Mouse (Mus musculus) limb, embryonic 12.5 days (tissue): ENCODE results near the gene Vmn2r111. TPM values are rescaled to one million over a fixed set of nuclear protein-coding genes. Genes with fewer than 3 reads are reported as not detected.
"Not testable (repeated sequence)": the region's sequence is repeated elsewhere in the genome, so short reads cannot be mapped to it uniquely, and the experiment has no call there.

ENCODE experiments used
- ATAC-seq: fragments of 200-750 bp; cut with Nextera tagmentation; 2 replicates; pipeline ENCODE4 v1.8.0; 2017; ENCODE audit warnings: low read depth, moderate TSS enrichment; ENCODE audit not compliant: insufficient number of reproducible peaks, insufficient read depth, low FRiP score, low TSS enrichment
- H3K27ac ChIP-seq: fragments of 300-500 bp; sonication (generic); 2 replicates; pipeline ENCODE4 v1.5.1; 2016; ENCODE audit warnings: mild to moderate bottlenecking, moderate library complexity
- H3K27me3 ChIP-seq: fragments of 300-500 bp; sonication (generic); 2 replicates; pipeline ENCODE4 v1.6.1; 2016; ENCODE audit warnings: mild to moderate bottlenecking, moderate library complexity
- H3K36me3 ChIP-seq: fragments of 300-500 bp; sonication (generic); 2 replicates; pipeline ENCODE4 v1.6.1; 2016; ENCODE audit warnings: mild to moderate bottlenecking, moderate library complexity
- H3K4me1 ChIP-seq: fragments of 300-500 bp; sonication (generic); replicated peaks from 2 replicates; pipeline ENCODE4 v1.6.1; 2016
- H3K4me2 ChIP-seq: fragments of 300-500 bp; sonication (generic); 2 replicates; pipeline ENCODE4 v1.6.1; 2016; ENCODE audit warnings: mild to moderate bottlenecking, moderate library complexity
- H3K4me3 ChIP-seq: fragments of 300-500 bp; sonication (generic); replicated peaks from 2 replicates; pipeline ENCODE4 v1.5.1; 2016; ENCODE audit warnings: mild to moderate bottlenecking
- H3K9ac ChIP-seq: fragments of 300-500 bp; sonication (generic); replicated peaks from 2 replicates; pipeline ENCODE4 v1.6.1; 2016; ENCODE audit warnings: mild to moderate bottlenecking, moderate library complexity
- H3K9me3 ChIP-seq: fragments of 300-500 bp; sonication (generic); 2 replicates; pipeline ENCODE4 v1.6.1; 2016; ENCODE audit warnings: mild to moderate bottlenecking, moderate library complexity
- WGBS: fragments of 180-500 bp; shearing (Covaris S2); methylation state at CpG from one replicate; pipeline ENCODE4 v1.1.7; 2016; 5-methylcytosine and 5-hydroxymethylcytosine counted together
- polyA plus RNA-seq: library from polyadenylated mRNA; unstranded; fragments of >200 nt; fragmentation: Nextera tagmentation; extraction: Ambion mirVana; gene quantifications from 2 replicates; pipeline ENCODE4 v1.2.1, GENCODE M21; 2016

The Vmn2r111 gene
- not detected in 2 replicates for polyA plus RNA-seq

GRCm38 (mm10) chr17:22573382-22573781 is at the start of gene Vmn2r111:
Vmn2r111 (minus strand) TSS chr17:22573482.
- not testable (repeated sequence) for H3K4me3 ChIP-seq, H3K4me2 ChIP-seq, H3K27ac ChIP-seq, H3K27me3 ChIP-seq, H3K9ac ChIP-seq, H3K4me1 ChIP-seq, H3K36me3 ChIP-seq, H3K9me3 ChIP-seq, ATAC-seq
- WGBS: 56% methylated on average over 1 of the region's 1 CpGs

GRCm38 (mm10) chr17:22600651-22601050 is 27.4 kb upstream of the Vmn2r111 start, which contains the start of gene Vmn2r112:
Vmn2r112 (plus strand) TSS chr17:22600951.
- H3K36me3 ChIP-seq, H3K27me3 ChIP-seq, H3K27ac ChIP-seq, H3K4me2 ChIP-seq, H3K9me3 ChIP-seq, H3K9ac ChIP-seq, H3K4me3 ChIP-seq, ATAC-seq, H3K4me1 ChIP-seq: not testable (repeated sequence)

GRCm38 (mm10) chr17:22520467-22520866 is 52.8 kb downstream of the Vmn2r111 start:
- H3K4me2 ChIP-seq, H3K36me3 ChIP-seq, H3K27ac ChIP-seq, H3K4me3 ChIP-seq, H3K4me1 ChIP-seq, H3K9ac ChIP-seq, H3K27me3 ChIP-seq, ATAC-seq: not testable (repeated sequence)
- H3K9me3 ChIP-seq: peaks cover 10% of the 10 kb centered on the region
- WGBS: 90% methylated on average over 7 of the region's 7 CpGs

GRCm38 (mm10) chr17:22520037-22520436 is 53.2 kb downstream of the Vmn2r111 start:
- ATAC-seq, H3K36me3 ChIP-seq, H3K4me1 ChIP-seq, H3K27ac ChIP-seq, H3K9ac ChIP-seq, H3K27me3 ChIP-seq, H3K4me3 ChIP-seq, H3K4me2 ChIP-seq, H3K9me3 ChIP-seq: not testable (repeated sequence)
- WGBS: 68% methylated on average over 3 of the region's 3 CpGs

- no peak overlapping the region for H3K27ac ChIP-seq
- no peaks in the 10 kb centered on the region for H3K36me3 ChIP-seq
- H3K4me1 ChIP-seq: no peaks in the 10 kb centered on the region
- H3K4me2 ChIP-seq: no peak overlapping the region
- no peak overlapping the region for H3K4me3 ChIP-seq
- H3K27me3 ChIP-seq: no peaks in the 10 kb centered on the region
- 76% methylated on average over 4 of the region's 4 CpGs for WGBS
- no peak overlapping the region for H3K9ac ChIP-seq
- H3K9me3 ChIP-seq: peaks cover 5% of the 10 kb centered on the region; the same call in 1 of the 2 replicates
- no peak for ATAC-seq
These were observed 76.2 kb downstream of the Vmn2r111 start for GRCm38 (mm10) chr17:22497120-22497519.

Other genes starting within 250 kb of the Vmn2r111 start
- 16.4 and 17.3 TPM in 2 replicates for gene Zfp944, start 212.1 kb downstream of the Vmn2r111 start, polyA plus RNA-seq
- 9.1 and 10.2 TPM in 2 replicates for gene Zfp758, start 212.0 kb downstream of the Vmn2r111 start, polyA plus RNA-seq
- gene Zfp946, start 149.3 kb downstream of the Vmn2r111 start, polyA plus RNA-seq: 23.0 and 23.1 TPM in 2 replicates
- gene Vmn2r112, start 27.5 kb upstream of the Vmn2r111 start, polyA plus RNA-seq: not detected in 2 replicates